ENCODE assay signal across 29 mouse cellular contexts in genomic region chr2:174782016-174782415, GRCm38 (mm10). TPM values are rescaled to one million over a fixed set of nuclear protein-coding genes. Genes with fewer than 3 reads are reported as not detected.
A peak's percentile ranks its signal among the peaks of the same experiment; 100 is the strongest.
DNase-seq lines count a peak whose midpoint lies in the region; ATAC-seq and TF ChIP-seq lines count a peak whose summit lies in the region.
"Had no signal": no experiment of that assay in that cellular context is flagged by ENCODE, and none has a peak within 500 bp of the region (broad histone marks: within the 10 kb centered on the region; RNA-seq: fewer than 3 reads in every experiment).

No protein-coding gene starts in this region.

- no peak for ATAC-seq in embryonic facial prominence, embryonic 12.5 days (ENCODE audit: insufficient number of reproducible peaks, insufficient read depth, low FRiP score, low TSS enrichment)
- no peak for ATAC-seq in limb, embryonic 12.5 days (ENCODE audit: insufficient number of reproducible peaks, insufficient read depth, low FRiP score, low TSS enrichment, low read depth)
- ATAC-seq: forebrain, embryonic 15.5 days; intestine, embryonic 15.5 days; Patski had no signal

- H3K79me2 ChIP-seq in heart, adult 2 months (replicated peaks; ENCODE audit: control insufficient read depth, insufficient read depth, low read length): no peaks in the 10 kb centered on the region

- 87% methylated on average over 4 of the region's 4 CpGs for WGBS in heart, adult 2 months
- WGBS in embryonic facial prominence, embryonic 12.5 days: 26% methylated on average over 4 of the region's 4 CpGs
- 66% methylated on average over 4 of the region's 4 CpGs for WGBS in limb, embryonic 12.5 days
- WGBS in lung, adult 2 months: 82% methylated on average over 4 of the region's 4 CpGs

- no peak overlapping the region for H3K9ac ChIP-seq in heart, adult 2 months (ENCODE audit: low read depth, low read length)
- H3K9ac ChIP-seq in embryonic facial prominence, embryonic 12.5 days: no peak overlapping the region
- H3K9ac ChIP-seq in limb, embryonic 12.5 days (replicated peaks): no peak overlapping the region
- H3K9ac ChIP-seq: embryonic facial prominence, embryonic 15.5 days; forebrain, embryonic 12.5 days; forebrain, embryonic 15.5 days; heart, embryonic 13.5 days; hindbrain, embryonic 12.5 days; hindbrain, embryonic 15.5 days; intestine, embryonic 15.5 days had no signal

- H3K27ac ChIP-seq in heart, adult 2 months: no peak overlapping the region
- peak overlapping the region; percentile 71 for H3K27ac ChIP-seq in embryonic facial prominence, embryonic 12.5 days
- H3K27ac ChIP-seq in limb, embryonic 12.5 days: peak overlapping the region; percentile 68
- H3K27ac ChIP-seq: embryonic facial prominence, embryonic 15.5 days; forebrain, embryonic 12.5 days; forebrain, embryonic 15.5 days; heart, embryonic 13.5 days; hindbrain, embryonic 12.5 days; hindbrain, embryonic 15.5 days; intestine, embryonic 15.5 days had no signal

- DNase-seq in heart, adult 11 months: peak; percentile 84
- DNase-seq in heart, adult 2 months: no peak
- peak; percentile 7 for DNase-seq in embryo, embryonic 9.5 days (ENCODE audit: extremely low spot score)
- no peak for DNase-seq in lung, adult 2 months
- DNase-seq in right cerebral cortex, adult 2 months (ENCODE audit: low spot score in 2 of 2): no peak
- DNase-seq in adrenal gland, postnatal 14 days: no peak
- DNase-seq: adrenal gland, postnatal 10 days; B cell, adult 2 months; cerebellum, adult 11 months; cerebellum, adult 2 months; cerebellum, adult 9-11 months; cerebellum, postnatal 25 days; gastrocnemius, postnatal 36 days; kidney, adult 11 months; kidney, adult 8-10 months had no signal

- no peak for TF ChIP-seq EP300 in heart, adult 2 months (IDR thresholded peaks at IDR 0.05; ENCODE audit: insufficient read depth, low read depth, low read length)

- intact Hi-C loops in heart, adult 2 months (cut with DNase I): no loop called here

- H3K36me3 ChIP-seq in heart, adult 2 months (ENCODE audit: control insufficient read depth, insufficient read depth, low read length): no peaks in the 10 kb centered on the region
- H3K36me3 ChIP-seq in embryonic facial prominence, embryonic 12.5 days: no peaks in the 10 kb centered on the region
- H3K36me3 ChIP-seq in limb, embryonic 12.5 days: peaks cover 13% of the 10 kb centered on the region; the same call in 1 of the 2 replicates
- H3K36me3 ChIP-seq: embryonic facial prominence, embryonic 15.5 days; forebrain, embryonic 12.5 days; forebrain, embryonic 15.5 days; G1E; heart, embryonic 13.5 days; hindbrain, embryonic 12.5 days; hindbrain, embryonic 15.5 days; intestine, embryonic 15.5 days had no signal

- TF ChIP-seq POLR2A in heart, adult 2 months (IDR thresholded peaks at IDR 0.05; ENCODE audit: insufficient read depth, low read depth, low read length): no peak
- no peak for TF ChIP-seq POLR2A in lung, adult 2 months (IDR thresholded peaks at IDR 0.05; ENCODE audit: borderline replicate concordance, extremely low read depth, low read depth, low read length)

- H3K4me3 ChIP-seq in heart, adult 2 months: no peak overlapping the region
- H3K4me3 ChIP-seq in embryonic facial prominence, embryonic 12.5 days: no peak overlapping the region
- no peak overlapping the region for H3K4me3 ChIP-seq in limb, embryonic 12.5 days (replicated peaks)
- no peak overlapping the region for H3K4me3 ChIP-seq in lung, adult 2 months (replicated peaks; ENCODE audit: extremely low read depth, low read depth, low read length)
- H3K4me3 ChIP-seq: embryonic facial prominence, embryonic 15.5 days; erythroblast, embryonic 14.5 days; forebrain, embryonic 12.5 days; forebrain, embryonic 15.5 days; heart, embryonic 13.5 days; hindbrain, embryonic 12.5 days; hindbrain, embryonic 15.5 days; intestine, embryonic 15.5 days had no signal

- H3K4me2 ChIP-seq in embryonic facial prominence, embryonic 12.5 days (replicated peaks): no peak overlapping the region
- H3K4me2 ChIP-seq in limb, embryonic 12.5 days: no peak overlapping the region
- H3K4me2 ChIP-seq: embryonic facial prominence, embryonic 15.5 days; forebrain, embryonic 12.5 days; forebrain, embryonic 15.5 days; heart, embryonic 13.5 days; hindbrain, embryonic 12.5 days; hindbrain, embryonic 15.5 days; intestine, embryonic 15.5 days had no signal

- H3K9me3 ChIP-seq in embryonic facial prominence, embryonic 12.5 days: no peaks in the 10 kb centered on the region
- no peaks in the 10 kb centered on the region for H3K9me3 ChIP-seq in limb, embryonic 12.5 days
- H3K9me3 ChIP-seq: embryonic facial prominence, embryonic 15.5 days; forebrain, embryonic 12.5 days; forebrain, embryonic 15.5 days; heart, embryonic 13.5 days; hindbrain, embryonic 12.5 days; hindbrain, embryonic 15.5 days; intestine, embryonic 15.5 days had no signal

- H3K4me1 ChIP-seq in heart, adult 2 months (ENCODE audit: control insufficient read depth, insufficient read depth, low read length): no peaks in the 10 kb centered on the region
- peaks cover 30% of the 10 kb centered on the region for H3K4me1 ChIP-seq in embryonic facial prominence, embryonic 12.5 days
- peaks cover 39% of the 10 kb centered on the region for H3K4me1 ChIP-seq in limb, embryonic 12.5 days (replicated peaks)
- no peaks in the 10 kb centered on the region for H3K4me1 ChIP-seq in lung, adult 2 months (ENCODE audit: control insufficient read depth, insufficient read depth, low read length)
- H3K4me1 ChIP-seq: forebrain, embryonic 15.5 days; heart, embryonic 13.5 days; hindbrain, embryonic 15.5 days; intestine, embryonic 15.5 days had no signal

- H3K27me3 ChIP-seq in heart, adult 2 months (ENCODE audit: control insufficient read depth, insufficient read depth, low read length): no peaks in the 10 kb centered on the region
- H3K27me3 ChIP-seq in embryonic facial prominence, embryonic 12.5 days: no peaks in the 10 kb centered on the region
- H3K27me3 ChIP-seq in limb, embryonic 12.5 days: no peaks in the 10 kb centered on the region
- H3K27me3 ChIP-seq: CH12.LX; embryonic facial prominence, embryonic 15.5 days; forebrain, embryonic 12.5 days; forebrain, embryonic 15.5 days; heart, embryonic 13.5 days; hindbrain, embryonic 12.5 days; hindbrain, embryonic 15.5 days; intestine, embryonic 15.5 days; Patski had no signal

- no peak for TF ChIP-seq CTCF in heart, adult 2 months (IDR thresholded peaks at IDR 0.05)
- no peak for TF ChIP-seq CTCF in lung, adult 2 months (IDR thresholded peaks at IDR 0.05; ENCODE audit: insufficient read depth, low read length)

RNA-seq across cellular contexts. Expression of gene Edn3, which starts 21.6 kb away (rescaled TPM):
- 1 to 10 TPM; 1.4 to 1.5 TPM for total RNA-seq in heart, adult 2 months (2021)
- 0.37 and 0.47 TPM in 2 replicates for polyA plus RNA-seq in heart, adult 2 months (2012; rRNA removed)
- polyA plus RNA-seq in embryonic facial prominence, embryonic 12.5 days (2016; fragmentation: Nextera tagmentation; extraction: Ambion mirVana): 22.1 and 22.2 TPM in 2 replicates
- 22.8 and 24.4 TPM in 2 replicates for polyA plus RNA-seq in limb, embryonic 12.5 days (2016; fragmentation: Nextera tagmentation; extraction: Ambion mirVana)
- polyA plus RNA-seq in lung, adult 2 months (2012; rRNA removed): 7.8 and 10.4 TPM in 2 replicates
- 14.7 and 15.2 TPM in 2 replicates for total RNA-seq in adrenal gland, postnatal 14 days (2021)
- total RNA-seq: CH12.LX; granulocyte monocyte progenitor cell, adult 5-6 weeks had no signal
- polyA plus RNA-seq: erythroblast, embryonic 14.5 days; G1E; Patski had no signal

Comparison
In these comparisons a context has a peak if more than half of its experiments do, and no peak if none do; other contexts are left out.
1. DNase-seq: peak in heart, adult 11 months (single experiment) and embryo, embryonic 9.5 days (single experiment); none in heart, adult 2 months (0 of 2), lung, adult 2 months (single experiment), right cerebral cortex, adult 2 months (0 of 2) and adrenal gland, postnatal 14 days (single experiment).